Mouse (Mus musculus) thymus, adult 2 months (tissue): ENCODE measurements around the gene Adamts13. TPM values are rescaled to one million over a fixed set of nuclear protein-coding genes. Genes with fewer than 3 reads are reported as not detected.

Experiments used
- DNase-seq: peaks from one replicate; pipeline ENCODE4 v3.0.0; 2021
- H3K27ac ChIP-seq: fragments of 200-500 bp; 2 replicates; pipeline ENCODE4 v1.5.1; 2012; ENCODE audit warnings: low read length, control low read depth; ENCODE audit not compliant: control insufficient read depth, insufficient read depth
- H3K27me3 ChIP-seq: fragments of 200-500 bp; 2 replicates; pipeline ENCODE4 v1.6.1; 2012; ENCODE audit warnings: mild to moderate bottlenecking, low read length, moderate library complexity, mixed read lengths; ENCODE audit not compliant: control insufficient read depth, insufficient read depth
- H3K36me3 ChIP-seq: fragments of 200-500 bp; 2 replicates; pipeline ENCODE4 v1.6.1; 2012; ENCODE audit warnings: mild to moderate bottlenecking, low read length, moderate library complexity; ENCODE audit not compliant: control insufficient read depth, insufficient read depth
- H3K4me1 ChIP-seq: fragments of 200-500 bp; replicated peaks from 2 replicates; pipeline ENCODE4 v1.6.1; 2012; ENCODE audit warnings: low read length; ENCODE audit not compliant: control insufficient read depth, insufficient read depth
- H3K4me3 ChIP-seq: fragments of 200-500 bp; 2 replicates; pipeline ENCODE4 v1.5.1; 2012; ENCODE audit warnings: mild to moderate bottlenecking, low read length, control low read depth, moderate library complexity; ENCODE audit not compliant: control insufficient read depth, insufficient read depth
- CTCF ChIP-seq: fragments of 200-500 bp; IDR thresholded peaks from 2 replicates; pipeline ENCODE4 v1.5.1; 2012; ENCODE audit warnings: mild to moderate bottlenecking, control low read depth, low read length, moderate library complexity, borderline replicate concordance; ENCODE audit not compliant: control insufficient read depth, poor library complexity, insufficient read depth; ENCODE audit errors: extremely low read depth
- POLR2A ChIP-seq: fragments of 200-500 bp; IDR thresholded peaks from 2 replicates; pipeline ENCODE4 v1.6.1; 2012; ENCODE audit warnings: mild to moderate bottlenecking, low read length, control low read depth, moderate library complexity; ENCODE audit not compliant: control insufficient read depth, poor library complexity, insufficient read depth; ENCODE audit errors: extremely low read depth
- WGBS: fragments of 180-500 bp; shearing (Covaris S2); methylation state at CpG from one replicate; pipeline ENCODE4 v1.1.7; 2018; 5-methylcytosine and 5-hydroxymethylcytosine counted together
- polyA plus RNA-seq: library from polyadenylated mRNA; depleted of rRNA; stranded (reverse); fragments of >200 nt; gene quantifications from 2 replicates; pipeline ENCODE4 v1.2.3, GENCODE M21; 2012

The Adamts13 gene
- polyA plus RNA-seq, 1 experiment = 1.2 TPM

- WGBS = 97% methylated on average over 2 of the region's 2 CpGs
- no peak overlapping the region for H3K4me3 ChIP-seq
- no peak for DNase-seq
- no peak overlapping the region for H3K27ac ChIP-seq
- peaks cover 15% of the 10 kb centered on the region for H3K36me3 ChIP-seq
- H3K27me3 ChIP-seq = no peaks in the 10 kb centered on the region
- TF ChIP-seq CTCF (no peak), POLR2A (no peak)
- H3K4me1 ChIP-seq = no peaks in the 10 kb centered on the region
These were observed 46.3 kb downstream of the Adamts13 start for GRCm38 (mm10) chr2:27019530-27019929.

GRCm38 (mm10) chr2:27021103-27021502 lies 47.9 kb downstream of the Adamts13 start:
- Histone ChIP-seq H3K36me3 (peaks cover 9% of the 10 kb centered on the region), H3K27ac (no peak overlapping the region), H3K4me3 (no peak overlapping the region), H3K4me1 (no peaks in the 10 kb centered on the region), H3K27me3 (no peaks in the 10 kb centered on the region)
- DNase-seq = no peak
- TF ChIP-seq CTCF (no peak), POLR2A (no peak)
- 95% methylated on average over 1 of the region's 1 CpGs for WGBS

- DNase-seq = no peak
- Histone ChIP-seq H3K27me3 (no peaks in the 10 kb centered on the region), H3K4me3 (no peak overlapping the region), H3K36me3 (no peaks in the 10 kb centered on the region), H3K27ac (no peak overlapping the region), H3K4me1 (0 out of 2 replicates have a peak, but pooled peaks cover 5% of the 10 kb centered on the region)
- TF ChIP-seq POLR2A (no peak), CTCF (no peak)
- WGBS = 88% methylated on average over 6 of the region's 6 CpGs
These were observed 49.4 kb downstream of the Adamts13 start for GRCm38 (mm10) chr2:27022612-27023011.

- Histone ChIP-seq H3K27me3 (no peaks in the 10 kb centered on the region), H3K27ac (no peak overlapping the region), H3K4me3 (no peak overlapping the region), H3K36me3 (no peaks in the 10 kb centered on the region), H3K4me1 (0 out of 2 replicates have a peak, but pooled peaks cover 7% of the 10 kb centered on the region)
- TF ChIP-seq CTCF (no peak), POLR2A (no peak)
- DNase-seq = no peak
- WGBS = 91% methylated on average over 14 of the region's 14 CpGs
These were observed 50.9 kb downstream of the Adamts13 start for GRCm38 (mm10) chr2:27024136-27024535.

- DNase-seq = no peak
- no peaks in the 10 kb centered on the region for H3K36me3 ChIP-seq
- no peaks in the 10 kb centered on the region for H3K27me3 ChIP-seq
- no peak for TF ChIP-seq POLR2A
- no peak overlapping the region for H3K4me3 ChIP-seq
- 0 out of 2 replicates have a peak, but pooled peaks cover 7% of the 10 kb centered on the region for H3K4me1 ChIP-seq
- WGBS = 9% methylated on average over 3 of the region's 3 CpGs
- H3K27ac ChIP-seq = no peak overlapping the region
These were observed 52.3 kb downstream of the Adamts13 start for GRCm38 (mm10) chr2:27025545-27025944.

- Histone ChIP-seq H3K4me3 (no peak overlapping the region), H3K4me1 (0 out of 2 replicates have a peak, but pooled peaks cover 7% of the 10 kb centered on the region), H3K27me3 (no peaks in the 10 kb centered on the region), H3K27ac (no peak overlapping the region), H3K36me3 (no peaks in the 10 kb centered on the region)
- WGBS = 98% methylated on average over 3 of the region's 3 CpGs
- no peak for TF ChIP-seq POLR2A
- DNase-seq = no peak
These were observed 53.1 kb downstream of the Adamts13 start for GRCm38 (mm10) chr2:27026332-27026731.

- Histone ChIP-seq H3K27me3 (no peaks in the 10 kb centered on the region), H3K36me3 (no peaks in the 10 kb centered on the region), H3K4me3 (no peak overlapping the region), H3K4me1 (0 out of 2 replicates have a peak, but pooled peaks cover 7% of the 10 kb centered on the region), H3K27ac (no peak overlapping the region)
- TF ChIP-seq POLR2A (no peak), CTCF (no peak)
- 57% methylated on average over 10 of the region's 10 CpGs for WGBS
- no peak for DNase-seq
These were observed 53.8 kb downstream of the Adamts13 start for GRCm38 (mm10) chr2:27026857-27027617.
